Mouse (Mus musculus) erythroblast, embryonic 14.5 days (primary cell): ENCODE measurements around the gene Aff3.

Experiments
- GATA1 ChIP-seq: IDR thresholded peaks from 2 replicates; pipeline ENCODE4 v1.6.1; 2012; ENCODE audit warnings: low read length, inconsistent platforms, mixed read lengths
- TAL1 ChIP-seq: IDR thresholded peaks from 3 replicates; pipeline ENCODE4 v1.6.1; 2012; ENCODE audit warnings: low read length, inconsistent platforms, mixed read lengths

- no peak for TF ChIP-seq GATA1
- TF ChIP-seq TAL1 = no peak
These were observed 222.3 kb downstream of the Aff3 start for GRCm38 (mm10) chr1:38442479-38442878.
